Mouse (Mus musculus): ENCODE measurements around the gene Lyz1.
"Not testable (repeated sequence)": the region's sequence is repeated elsewhere in the genome, so short reads cannot be mapped to it uniquely, and the experiment has no call there.

Lyz1 gene

GRCm38 (mm10) chr10:117287226-117287850, 5.3 kb downstream of the Lyz1 start:
- no peak for DNase-seq (ENCODE audit: low spot score)

DNA sequence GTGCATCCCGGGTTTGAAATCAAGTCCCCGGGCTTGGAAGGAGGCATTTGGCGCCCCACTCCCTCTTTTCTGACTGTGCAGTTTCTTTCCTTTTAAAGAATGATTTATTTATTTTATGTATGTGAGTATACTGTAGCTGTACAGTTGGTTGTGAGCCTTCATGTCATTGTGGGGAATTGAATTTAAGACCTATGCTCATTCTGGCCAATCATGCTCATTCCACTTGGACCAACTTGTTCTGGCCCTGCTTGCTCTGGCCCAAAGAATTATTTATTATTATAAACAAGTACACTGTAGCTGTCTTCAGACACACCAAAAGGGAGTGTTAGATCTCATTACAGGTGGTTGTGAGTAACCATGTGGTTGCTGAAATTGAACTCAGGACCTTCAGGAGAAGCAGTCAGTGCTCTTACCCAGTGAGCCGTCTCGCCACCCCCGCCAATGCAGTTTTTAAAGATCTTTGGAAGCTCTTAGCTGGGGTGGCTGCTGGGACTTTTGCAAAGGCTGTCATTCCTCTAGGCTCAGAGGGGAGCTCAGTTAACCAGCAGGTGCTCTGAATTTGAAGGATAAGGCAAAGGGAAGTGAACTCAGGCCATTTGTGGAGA, 6.2 kb downstream of the Lyz1 start:
- no peak for DNase-seq (ENCODE audit: low spot score)

DNA sequence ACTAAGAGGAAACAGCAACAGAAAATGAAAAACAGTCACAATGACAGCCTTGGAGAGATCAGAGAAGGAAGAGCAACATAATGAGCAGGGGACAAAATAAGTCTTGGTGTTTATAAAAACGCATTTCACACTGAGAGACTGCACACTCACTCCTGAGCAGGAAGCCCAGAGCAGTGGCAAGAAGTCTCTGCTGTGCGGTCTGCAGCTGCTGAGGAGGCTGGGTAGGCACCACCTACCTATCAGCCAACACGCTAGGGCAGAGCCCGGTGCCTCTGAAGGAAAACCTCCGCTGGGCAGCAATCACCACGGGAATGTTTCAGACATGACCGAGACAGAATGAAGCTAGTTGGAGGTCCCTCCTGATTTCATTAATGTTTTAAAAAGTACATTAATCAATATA, 7.1 kb downstream of the Lyz1 start:
- DNase-seq (ENCODE audit: low spot score) = not testable (repeated sequence)

GRCm38 (mm10) chr10:117284578-117285520, 7.8 kb downstream of the Lyz1 start:
- DNase-seq (ENCODE audit: low spot score) = no peak

- DNase-seq (ENCODE audit: low spot score) = no peak
These were observed 8.6 kb downstream of the Lyz1 start for GRCm38 (mm10) chr10:117283871-117284577.

GRCm38 (mm10) chr10:117283196-117283595, 9.5 kb downstream of the Lyz1 start:
- not testable (repeated sequence) for DNase-seq (ENCODE audit: low spot score)

GRCm38 (mm10) chr10:117282551-117282950, 10.1 kb downstream of the Lyz1 start:
- DNase-seq (ENCODE audit: low spot score) = no peak

- DNase-seq (ENCODE audit: low spot score) = no peak
These were observed 10.6 kb downstream of the Lyz1 start, which contains the start of gene Lyz2 for GRCm38 (mm10) chr10:117282049-117282448. TSS of gene Lyz2 (minus strand) at chr10:117282321.

DNA sequence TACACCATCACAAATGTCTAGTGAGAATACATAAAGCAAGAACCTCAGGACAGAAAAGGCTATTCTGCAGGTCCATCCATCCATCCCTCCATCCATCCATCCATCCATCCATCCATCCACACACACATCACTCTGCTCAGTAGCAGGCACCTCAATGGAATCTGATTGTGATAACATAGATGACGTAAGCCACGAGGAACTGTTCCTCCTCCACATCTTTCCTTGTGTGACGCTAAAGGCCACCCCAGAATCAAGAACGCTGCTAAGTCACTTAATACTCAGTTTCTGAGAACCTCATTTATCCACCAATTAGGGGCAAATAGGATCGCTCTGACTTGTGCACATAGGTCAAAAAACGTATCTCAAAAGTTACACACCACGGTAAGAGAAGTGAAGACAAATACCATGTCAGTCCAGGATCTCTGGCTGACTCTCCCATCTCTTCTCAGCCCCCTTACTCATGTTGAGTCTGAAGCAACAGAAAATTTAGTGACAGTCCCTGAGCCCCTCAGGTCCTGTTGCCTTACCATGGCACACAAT, 11.2 kb downstream of the Lyz1 start:
- DNase-seq (ENCODE audit: low spot score) = no peak

GRCm38 (mm10) chr10:117280000-117280399, 12.7 kb downstream of the Lyz1 start:
- DNase-seq (ENCODE audit: low spot score) = no peak

- not testable (repeated sequence) for DNase-seq (ENCODE audit: low spot score)
These were observed 14.2 kb downstream of the Lyz1 start for GRCm38 (mm10) chr10:117278510-117278909.

- not testable (repeated sequence) for DNase-seq (ENCODE audit: low spot score)
These were observed 14.9 kb downstream of the Lyz1 start for GRCm38 (mm10) chr10:117277779-117278178.

GRCm38 (mm10) chr10:117275681-117276369, 16.8 kb downstream of the Lyz1 start:
- no peak for DNase-seq (ENCODE audit: low spot score)

DNA sequence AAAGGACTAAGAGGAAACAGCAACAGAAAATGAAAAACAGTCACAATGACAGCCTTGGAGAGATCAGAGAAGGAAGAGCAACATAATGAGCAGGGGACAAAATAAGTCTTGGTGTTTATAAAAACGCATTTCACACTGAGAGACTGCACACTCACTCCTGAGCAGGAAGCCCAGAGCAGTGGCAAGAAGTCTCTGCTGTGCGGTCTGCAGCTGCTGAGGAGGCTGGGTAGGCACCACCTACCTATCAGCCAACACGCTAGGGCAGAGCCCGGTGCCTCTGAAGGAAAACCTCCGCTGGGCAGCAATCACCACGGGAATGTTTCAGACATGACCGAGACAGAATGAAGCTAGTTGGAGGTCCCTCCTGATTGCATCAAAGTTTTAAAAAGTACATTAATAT, 18.0 kb downstream of the Lyz1 start:
- not testable (repeated sequence) for DNase-seq (ENCODE audit: low spot score)

GRCm38 (mm10) chr10:117272023-117272422, 20.6 kb downstream of the Lyz1 start:
- no peak for DNase-seq (ENCODE audit: low spot score)

DNA sequence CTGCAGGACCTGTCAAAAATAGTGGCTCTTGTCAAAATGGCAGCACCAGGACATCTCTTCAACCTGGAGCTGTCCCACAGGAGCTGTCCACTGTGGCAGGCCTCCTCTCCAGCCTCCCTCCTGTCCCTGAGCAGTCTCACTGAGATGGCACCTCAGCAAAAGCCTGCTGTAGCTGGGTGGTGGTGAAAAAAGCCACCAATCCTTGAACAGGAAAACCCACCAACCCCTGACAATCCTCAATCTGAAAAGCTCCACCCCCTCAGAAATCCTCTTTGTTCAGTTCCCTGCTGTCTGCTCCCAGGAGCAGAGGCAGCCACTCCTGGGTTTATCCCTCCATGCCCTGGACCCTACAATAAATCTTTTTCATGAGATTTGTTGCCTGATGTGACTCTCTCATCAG, 32.8 kb downstream of the Lyz1 start:
- DNase-seq (ENCODE audit: low spot score) = no peak

DNA sequence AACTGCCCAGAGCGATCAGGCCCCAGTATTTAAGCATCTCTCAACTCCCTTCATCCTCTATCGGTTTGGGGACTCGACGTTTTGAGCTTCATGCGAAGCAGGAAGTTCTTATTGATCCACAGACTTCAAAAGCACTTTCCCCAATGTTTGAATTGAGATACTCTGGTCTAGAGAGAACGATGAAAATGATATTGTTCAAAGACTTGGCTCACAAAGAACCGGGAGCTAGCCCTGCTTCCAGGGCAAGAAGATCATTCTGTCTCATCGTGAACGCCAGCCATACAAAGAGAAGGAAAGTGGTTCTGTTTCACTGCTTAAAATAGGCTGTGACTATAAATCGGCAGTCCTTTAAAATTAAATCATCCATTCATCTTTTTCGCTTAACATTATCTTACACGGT, 54.1 kb downstream of the Lyz1 start, which contains the start of gene 9530003J23Rik:
Gene 9530003J23Rik (minus strand): TSS at position 101 of the 400 bp plus-strand sequence.
- no peak for DNase-seq (ENCODE audit: low spot score)
